Mouse (Mus musculus) left cerebral cortex, adult 8-10 months (tissue): ENCODE data around the gene Oog4. TPM values are rescaled to one million over a fixed set of nuclear protein-coding genes. Genes with fewer than 3 reads are reported as not detected.
"Not testable (repeated sequence)": the region's sequence is repeated elsewhere in the genome, so short reads cannot be mapped to it uniquely, and the experiment has no call there.

Experiments used
- DNase-seq, 2 experiments: peaks; one replicate each; pipeline ENCODE4 v3.0.0; 2022; ENCODE audit warnings: low spot score in 2 of 2
- total RNA-seq, 4 experiments: library from RNA; stranded (reverse); gene quantifications; 2 replicates each; pipeline ENCODE4 v1.2.4; 2022

Oog4 gene
- not detected for total RNA-seq

- DNase-seq: no peak
These were observed at the start of gene Oog4 for GRCm38 (mm10) chr4:143450224-143450623. Oog4 (minus strand) TSS chr4:143450324.

GRCm38 (mm10) chr4:143426770-143427169, 23.4 kb downstream of the Oog4 start:
- not testable (repeated sequence) for DNase-seq

GRCm38 (mm10) chr4:143414121-143414520, 36.0 kb downstream of the Oog4 start:
- no peak for DNase-seq

GRCm38 (mm10) chr4:143413621-143414020, 36.5 kb downstream of the Oog4 start:
- no peak for DNase-seq

GRCm38 (mm10) chr4:143412219-143413092, 37.7 kb downstream of the Oog4 start, which contains the start of gene Pramef8:
Pramef8 (plus strand) TSS chr4:143412426.
- DNase-seq: peak; percentile 87

GRCm38 (mm10) chr4:143411566-143412218, 38.4 kb downstream of the Oog4 start:
- DNase-seq: no peak

GRCm38 (mm10) chr4:143394181-143394580, 55.9 kb downstream of the Oog4 start, which contains the start of gene Pramel1:
Pramel1 (plus strand) TSS chr4:143394428.
- DNase-seq: no peak

GRCm38 (mm10) chr4:143388955-143389702, 61.0 kb downstream of the Oog4 start:
- DNase-seq: no peak

Other genes with a start within 250 kb of the Oog4 start
- 10 to 100 TPM; 35.9 to 40.1 (median 39.0) TPM for gene Prdm2, start 237.3 kb downstream of the Oog4 start, total RNA-seq
- 10 to 100 TPM; 15.2 to 25.6 (median 19.6) TPM for gene Pdpn, start 150.8 kb downstream of the Oog4 start, total RNA-seq
- 1 to 10 TPM; 1.5 to 2.2 (median 1.8) TPM for gene Lrrc38, start 100.6 kb downstream of the Oog4 start, total RNA-seq
- gene Pramel1, start 55.9 kb downstream of the Oog4 start, total RNA-seq: under 1 TPM in 2 of 4 experiments, not detected in 2; 0.13 TPM
- 10 to 100 TPM; 10.4 to 15.2 (median 11.8) TPM for gene Pramef8, start 37.9 kb downstream of the Oog4 start, total RNA-seq
- not detected for gene Gm13043, start 61.0 kb upstream of the Oog4 start, total RNA-seq
- gene Gm13040, start 85.6 kb upstream of the Oog4 start, total RNA-seq: not detected
- gene BC080695, start 101.4 kb upstream of the Oog4 start, total RNA-seq: not detected
- not detected for gene Gm13057, start 101.4 kb upstream of the Oog4 start, total RNA-seq
- not detected for gene Gm13083, start 164.7 kb upstream of the Oog4 start, total RNA-seq
- gene Gm13088, start 206.9 kb upstream of the Oog4 start, total RNA-seq: not detected